Mouse (Mus musculus): Measurements from ENCODE around the gene Osbpl2.
A peak's percentile ranks its signal among the peaks of the same experiment; 100 is the strongest.

Osbpl2 gene

DNA sequence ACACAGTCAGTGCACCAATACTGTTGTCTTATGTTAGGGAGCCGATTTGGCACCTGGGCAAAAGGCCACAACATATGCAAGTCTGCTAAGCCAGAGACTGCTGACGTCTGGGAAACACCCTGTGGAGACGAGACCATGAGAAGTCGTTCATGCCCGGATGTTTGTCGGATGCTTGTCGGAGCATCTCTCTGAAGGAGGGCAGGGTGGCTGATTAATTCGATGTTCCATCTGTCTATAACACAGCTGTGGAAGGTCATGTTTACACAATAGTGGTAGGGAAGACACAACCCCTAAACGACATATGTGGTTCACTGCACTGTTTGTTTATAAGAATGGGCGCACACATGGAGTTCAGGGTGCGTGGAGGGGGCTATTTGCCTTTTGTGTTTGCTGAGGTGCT is 81.6 kb downstream of the Osbpl2 start:
- no peak for DNase-seq (ENCODE audit: low read depth, low spot score)

GRCm38 (mm10) chr2:180201303-180201702 is 82.2 kb downstream of the Osbpl2 start:
- DNase-seq (ENCODE audit: low read depth, low spot score): no peak

DNA sequence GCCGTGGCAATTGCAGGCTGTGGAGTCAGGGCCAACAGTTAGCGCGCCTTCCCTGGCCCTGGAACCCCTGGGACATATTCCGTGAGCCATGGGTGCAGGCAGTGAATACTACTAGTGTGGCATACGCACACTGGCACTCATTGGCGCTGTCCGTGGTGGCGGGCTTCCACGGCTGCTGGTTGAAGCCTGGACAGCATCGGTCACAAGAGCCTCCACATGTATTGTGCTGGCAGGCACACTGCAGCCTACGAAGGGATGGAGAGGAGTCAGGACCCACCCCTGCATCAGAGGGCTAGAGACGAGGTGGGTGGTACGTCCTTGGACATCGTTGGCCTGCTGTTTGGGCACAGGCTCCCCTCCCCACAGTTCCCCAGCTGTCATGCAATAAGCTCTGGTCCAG is 83.2 kb downstream of the Osbpl2 start:
- no peak for DNase-seq (ENCODE audit: low read depth, low spot score)

DNA sequence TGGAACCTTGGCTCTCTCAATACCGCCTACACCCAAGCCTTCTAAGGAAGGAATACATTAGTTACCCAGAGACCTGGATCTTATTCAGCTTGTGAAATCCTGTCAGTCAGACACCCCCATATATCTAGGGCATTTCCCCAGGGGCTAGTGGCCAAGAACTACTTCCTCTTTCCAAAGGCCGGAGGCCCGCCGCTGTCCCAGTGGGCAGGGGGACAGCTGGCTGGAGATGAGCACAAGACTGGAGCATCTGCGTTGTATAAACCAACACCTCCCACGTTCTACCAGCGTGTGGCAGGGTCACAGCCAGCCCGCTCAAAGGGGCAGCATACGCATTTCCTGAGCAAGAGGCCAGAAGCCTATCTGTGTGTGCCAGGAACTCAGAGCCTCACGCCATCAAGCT is 83.7 kb downstream of the Osbpl2 start:
- no peak for DNase-seq (ENCODE audit: low read depth, low spot score)

- no peak for DNase-seq (ENCODE audit: low read depth, low spot score)
Measured at GRCm38 (mm10) chr2:180204501-180204900, 85.4 kb downstream of the Osbpl2 start.

GRCm38 (mm10) chr2:180205083-180205955 is 86.2 kb downstream of the Osbpl2 start:
- no peak for DNase-seq (ENCODE audit: low read depth, low spot score)

- DNase-seq (ENCODE audit: low read depth, low spot score): no peak
Measured at GRCm38 (mm10) chr2:180205956-180206280, 86.8 kb downstream of the Osbpl2 start.

DNA sequence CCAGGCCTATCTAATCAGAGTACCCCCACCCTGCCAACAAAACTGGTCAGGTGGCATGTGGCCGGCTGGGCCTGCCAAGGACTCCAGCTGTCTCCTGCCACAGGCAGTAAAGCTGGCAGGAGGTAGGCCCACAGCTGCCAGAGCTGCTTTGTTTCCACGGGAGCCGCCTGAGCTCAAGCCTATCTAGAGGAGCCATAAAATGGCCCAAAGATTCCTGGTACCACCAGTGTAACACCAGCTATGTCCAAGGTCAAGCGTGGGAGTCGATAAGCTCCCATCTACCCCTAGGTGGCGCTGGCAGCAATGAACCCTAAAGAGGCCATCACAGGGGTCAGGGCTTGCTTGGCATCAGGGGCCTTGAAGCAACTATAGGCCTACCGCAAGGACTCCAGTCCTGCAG is 88.7 kb downstream of the Osbpl2 start:
- peak; percentile 75 for DNase-seq (ENCODE audit: low read depth, low spot score)

DNA sequence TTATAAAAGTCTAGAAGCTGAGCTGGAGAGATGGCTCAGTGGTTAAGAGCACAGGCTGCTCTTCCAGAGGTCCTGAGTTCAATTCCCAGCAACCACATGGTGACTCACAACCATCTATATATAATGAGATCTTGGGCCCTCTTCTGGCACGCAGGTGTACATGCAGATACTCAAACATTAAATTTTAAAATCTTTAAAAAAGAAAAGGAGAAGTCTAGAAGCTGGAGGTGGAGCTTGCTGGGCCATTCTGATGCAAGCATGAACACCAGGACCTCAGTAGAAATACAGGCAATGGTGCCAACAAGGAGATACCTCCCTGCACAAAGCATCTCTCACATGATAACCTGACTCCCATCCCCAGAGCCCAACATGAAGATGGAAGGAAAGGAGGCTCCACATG is 89.9 kb downstream of the Osbpl2 start:
- DNase-seq (ENCODE audit: low read depth, low spot score): no peak

DNA sequence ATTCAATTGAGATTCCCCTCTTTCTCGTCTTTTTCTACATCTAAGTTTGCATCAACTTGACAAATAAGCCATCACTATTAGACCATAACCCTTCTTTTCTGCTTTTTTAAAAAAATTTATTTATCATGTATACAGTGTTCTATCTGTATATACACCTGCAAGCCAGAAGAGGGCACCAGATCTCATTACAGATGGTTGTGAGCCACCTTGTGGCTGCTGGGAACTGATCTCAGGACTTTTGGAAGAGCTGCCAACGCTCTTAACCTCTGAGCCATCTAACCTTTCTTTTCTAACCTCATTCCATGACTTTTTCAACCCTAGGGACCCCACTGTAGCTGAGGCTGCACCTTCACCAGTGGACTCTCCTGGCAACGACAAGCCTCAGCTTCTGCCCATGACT is 93.1 kb downstream of the Osbpl2 start:
- peak; percentile 46 for DNase-seq (ENCODE audit: low read depth, low spot score)
